Mouse (Mus musculus) small intestine, adult 2 months (tissue): ENCODE data around the gene Itgad.

Source experiments
- CTCF ChIP-seq: fragments of 200-500 bp; IDR thresholded peaks from 2 replicates; pipeline ENCODE4 v1.5.1; 2012; ENCODE audit warnings: low read depth, mild to moderate bottlenecking, control low read depth, inconsistent platforms, low read length, moderate library complexity, mixed read lengths; ENCODE audit not compliant: insufficient replicate concordance, insufficient read length; ENCODE audit errors: extremely low read depth
- POLR2A ChIP-seq: fragments of 200-500 bp; IDR thresholded peaks from 2 replicates; pipeline ENCODE4 v1.6.1; 2012; ENCODE audit warnings: low read depth, mild to moderate bottlenecking, control low read depth, inconsistent platforms, low read length, moderate library complexity

GRCm38 (mm10) chr7:128205695-128206094 is 51.5 kb downstream of the Itgad start:
- TF ChIP-seq CTCF = no peak
- no peak for TF ChIP-seq POLR2A
